Mouse (Mus musculus): ENCODE measurements around the gene Dzank1.

GRCm38 (mm10) chr2:144527821-144528174, 584 bp upstream of the Dzank1 start:
- TF ChIP-seq CTCF (IDR thresholded peaks at IDR 0.05; ENCODE audit: insufficient read depth, low read depth, low read length) (no peak), POLR2A (IDR thresholded peaks at IDR 0.05; ENCODE audit: insufficient read depth, low read depth, low read length) (no peak)

All from olfactory bulb, adult 2 months (tissue).